Mouse (Mus musculus) kidney, postnatal 10 days (tissue): ENCODE data around the gene Zscan22.
"Not testable (repeated sequence)": the region's sequence is repeated elsewhere in the genome, so short reads cannot be mapped to it uniquely, and the experiment has no call there.

Source experiments
- DNase-seq: peaks from one replicate; pipeline ENCODE4 v3.0.0; 2021; ENCODE audit warnings: mixed read lengths

The Zscan22 gene

GRCm38 (mm10) chr7:12897655-12898410 is at the start of gene Zscan22:
TSS of gene Zscan22 (plus strand) at chr7:12897815.
- peak; percentile 94 for DNase-seq

GRCm38 (mm10) chr7:12874301-12874700 is 23.3 kb upstream of the Zscan22 start:
- DNase-seq, result no peak

DNA sequence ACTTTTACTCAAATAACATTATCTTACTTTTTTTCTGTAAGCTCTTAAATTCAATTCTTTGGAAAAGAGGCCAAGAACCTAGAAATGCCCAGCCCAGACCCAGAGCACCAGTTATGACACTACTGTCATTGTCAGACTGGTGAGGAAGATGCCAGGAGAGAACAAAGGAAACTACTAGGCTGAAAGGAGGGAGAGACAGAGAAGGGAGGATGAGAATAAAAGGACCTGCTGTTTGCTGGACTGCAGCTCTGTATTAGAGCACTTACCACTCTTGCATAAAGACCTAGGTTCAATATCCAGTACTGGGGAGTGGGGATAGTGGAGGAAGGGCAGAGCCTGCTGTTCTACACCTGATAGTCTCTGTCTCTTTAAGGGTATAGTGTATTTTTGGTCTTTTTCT is 17.6 kb upstream of the Zscan22 start:
- no peak for DNase-seq

GRCm38 (mm10) chr7:12880497-12880896 is 17.1 kb upstream of the Zscan22 start:
- not testable (repeated sequence) for DNase-seq

DNA sequence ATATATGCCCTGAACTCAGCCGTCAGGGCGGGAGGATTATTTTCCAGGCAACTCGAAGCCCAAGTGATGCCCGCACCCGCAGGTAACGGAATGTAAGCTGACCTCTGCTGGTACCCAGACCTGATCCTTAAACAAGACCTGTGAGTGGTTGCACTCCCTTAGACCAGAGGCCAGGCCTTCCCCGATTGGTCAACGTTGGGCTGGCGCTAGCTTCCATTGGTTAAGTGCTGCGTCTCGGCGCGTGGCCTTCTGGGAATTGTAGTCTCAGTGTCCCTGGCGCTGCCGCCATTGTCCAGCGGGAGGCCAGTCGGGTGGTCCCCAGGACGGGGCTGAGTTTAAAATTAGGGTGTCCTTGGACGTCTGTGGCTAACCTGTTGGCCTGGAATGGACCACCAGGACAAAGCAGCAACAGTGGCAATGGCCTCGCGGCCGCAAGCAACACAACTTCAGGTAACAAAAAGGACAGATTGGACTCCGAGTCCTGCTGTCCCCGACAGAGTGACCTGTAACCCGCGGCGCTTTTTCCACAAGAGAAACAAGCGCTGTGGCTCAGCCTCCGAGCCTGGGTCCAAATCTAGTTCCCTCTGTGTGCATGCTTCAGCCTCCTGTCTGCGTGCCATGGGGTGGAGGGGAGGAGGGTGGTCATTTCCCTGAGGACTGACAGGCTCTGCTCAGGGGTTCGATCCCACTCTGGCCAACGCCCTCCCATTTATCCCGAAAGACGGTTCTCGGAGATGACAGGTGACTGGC is 16.5 kb upstream of the Zscan22 start, which contains the start of gene Zfp128:
Gene Zfp128 (plus strand): TSS at position 267 of the 750 bp plus-strand sequence.
- DNase-seq, result peak; percentile 96

DNA sequence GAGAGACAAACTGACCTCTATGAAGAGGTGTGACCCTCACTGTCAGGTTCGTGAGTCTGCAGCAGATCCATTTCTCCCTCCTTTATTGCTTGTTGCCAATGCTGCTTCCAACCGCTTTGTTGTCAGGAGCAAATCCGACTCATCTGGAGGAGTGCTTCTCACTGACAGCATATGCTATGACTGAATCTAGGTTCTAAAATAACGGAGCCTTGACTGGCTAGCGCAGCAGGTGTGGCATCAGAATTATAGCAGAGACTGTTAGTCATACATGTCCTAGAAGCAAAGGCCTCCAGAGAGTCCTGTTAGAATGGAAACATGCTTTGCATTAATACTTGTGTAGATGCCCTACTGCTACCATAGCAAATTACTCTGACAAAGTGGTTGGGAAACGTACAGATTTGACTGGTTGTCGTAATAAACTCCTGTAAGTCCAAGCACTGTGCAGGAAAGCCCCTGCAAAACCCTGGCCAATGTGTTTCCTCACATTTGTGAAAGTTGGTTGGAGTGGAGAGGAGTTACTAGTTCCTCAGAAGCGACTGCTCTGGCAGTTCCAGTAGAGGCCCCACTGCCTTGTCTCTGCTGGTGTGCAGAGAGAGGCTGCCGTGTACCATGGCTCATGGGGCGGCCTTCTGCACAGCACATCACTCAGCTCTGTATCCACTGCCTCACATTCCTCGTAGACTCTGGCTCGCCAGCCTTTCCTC is 10.9 kb upstream of the Zscan22 start:
- no peak for DNase-seq

DNA sequence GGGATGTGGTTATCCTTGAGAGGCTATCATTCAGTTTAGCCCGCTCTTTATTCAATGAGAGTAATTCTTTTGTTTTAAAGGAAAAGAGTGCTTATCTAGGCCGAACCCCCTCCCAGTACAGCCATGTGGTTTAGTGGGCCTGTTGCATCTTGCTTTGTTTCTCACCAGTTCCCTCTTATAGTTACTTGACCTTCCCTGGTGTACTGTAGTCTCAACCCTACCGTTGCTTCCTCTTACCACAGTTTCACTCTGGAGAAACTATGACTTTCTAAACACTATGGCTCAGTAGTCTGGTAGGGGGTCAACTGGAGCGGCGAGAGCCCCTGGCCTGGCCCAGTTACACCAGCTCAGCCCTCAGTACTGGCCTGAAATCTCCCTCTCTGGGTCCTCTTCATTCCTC is 10.0 kb upstream of the Zscan22 start:
- no peak for DNase-seq

DNA sequence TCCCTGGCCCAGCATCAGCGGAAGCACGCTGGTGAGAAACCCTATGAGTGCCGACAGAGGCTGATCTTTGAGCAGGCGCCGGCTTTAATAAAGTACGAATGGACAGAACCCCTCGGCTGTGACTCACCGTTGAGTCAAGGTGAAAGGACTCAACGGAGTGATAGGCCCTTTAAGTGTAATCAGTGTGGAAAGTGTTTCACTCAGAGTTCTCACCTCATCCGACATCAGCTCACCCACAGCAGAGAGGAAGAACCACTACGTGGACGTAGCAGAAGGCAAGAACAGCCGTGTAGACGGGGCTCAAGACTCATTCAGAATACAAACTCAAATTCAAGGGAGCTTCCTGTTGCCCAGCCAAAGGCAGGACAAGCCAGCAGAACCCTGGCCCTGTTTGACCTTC is 6.7 kb upstream of the Zscan22 start:
- no peak for DNase-seq

DNA sequence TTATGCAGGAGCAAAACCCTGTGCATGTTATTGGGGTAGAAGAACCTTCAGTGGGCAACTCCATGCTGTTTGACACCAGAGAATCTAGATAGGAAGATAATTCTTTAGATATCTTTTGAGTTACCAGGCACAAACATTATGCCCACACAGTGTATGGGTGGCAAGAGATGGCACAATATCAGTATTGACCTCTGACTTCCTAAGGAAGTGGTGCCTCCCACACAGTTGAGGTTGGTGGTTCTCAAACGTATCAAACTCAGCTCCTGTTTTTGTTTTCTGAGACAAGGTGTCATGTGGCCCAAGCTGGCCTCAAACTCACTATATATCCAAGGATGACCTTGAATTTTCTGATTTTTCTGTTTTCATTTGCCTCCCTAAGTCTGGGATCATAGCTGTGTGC is 6.3 kb upstream of the Zscan22 start:
- DNase-seq, result no peak

- no peak for DNase-seq
Observed at GRCm38 (mm10) chr7:12901517-12901916, 3.9 kb downstream of the Zscan22 start.

DNA sequence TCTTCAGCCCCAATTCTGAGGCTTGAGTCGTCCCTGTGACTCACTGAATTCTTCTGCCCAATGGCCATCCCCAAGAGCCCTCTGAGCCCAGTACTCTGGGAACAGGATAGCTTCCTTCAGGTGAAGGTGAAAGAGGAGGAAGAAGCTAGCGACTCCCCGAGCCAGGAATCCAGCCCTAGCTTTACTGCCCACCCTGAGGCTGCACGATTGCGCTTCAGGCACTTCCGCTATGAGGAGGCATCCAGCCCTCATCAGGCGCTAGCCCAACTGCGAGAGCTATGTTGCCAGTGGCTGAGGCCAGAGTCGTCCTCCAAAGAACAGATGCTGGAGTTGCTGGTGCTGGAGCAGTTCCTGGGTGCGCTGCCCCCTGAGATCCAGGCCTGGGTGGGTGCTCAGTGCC is 6.0 kb downstream of the Zscan22 start:
- no peak for DNase-seq

DNA sequence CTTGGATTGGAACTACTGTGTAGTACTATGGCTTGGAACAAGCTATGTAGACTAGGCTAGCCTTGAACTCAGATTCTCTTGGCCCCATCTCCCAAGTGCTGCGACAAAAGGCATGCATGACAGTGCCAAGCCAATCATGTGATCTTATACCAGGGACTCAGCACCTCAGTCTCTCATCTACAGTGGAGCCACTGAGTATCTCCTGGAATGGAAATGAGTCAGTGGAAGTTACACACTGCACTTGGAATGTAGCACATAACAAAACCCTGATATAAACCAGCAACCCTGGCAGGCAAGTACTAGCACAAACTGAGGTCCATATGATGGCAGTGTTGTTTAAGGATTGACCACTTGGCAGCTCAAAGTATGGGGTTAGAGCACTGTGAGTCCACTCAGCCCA is 7.5 kb downstream of the Zscan22 start:
- DNase-seq, result no peak

GRCm38 (mm10) chr7:12909498-12909962 is 11.9 kb downstream of the Zscan22 start:
- DNase-seq, result peak; percentile 87

- DNase-seq, result peak; percentile 73
Observed at GRCm38 (mm10) chr7:12910181-12910668, 12.6 kb downstream of the Zscan22 start.

DNA sequence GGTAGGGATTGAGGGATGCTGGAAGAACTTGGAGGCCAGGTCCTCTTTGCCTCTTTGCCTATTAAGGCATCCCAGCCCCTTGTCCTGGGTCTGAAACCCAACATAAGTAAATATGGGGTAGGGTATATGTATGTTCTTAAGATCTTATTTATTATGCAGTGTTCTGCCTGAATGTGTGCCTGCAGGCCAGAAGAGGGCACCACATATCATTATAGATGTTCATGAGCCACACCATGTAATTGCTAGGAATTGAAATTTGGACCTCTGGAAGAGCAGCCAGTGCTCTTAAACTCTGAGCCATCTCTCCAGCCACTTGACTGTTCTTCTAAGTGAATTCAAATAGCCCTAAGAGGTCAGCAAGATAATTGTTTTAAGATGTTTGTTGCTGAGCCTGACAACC is 15.9 kb downstream of the Zscan22 start:
- peak; percentile 13 for DNase-seq

DNA sequence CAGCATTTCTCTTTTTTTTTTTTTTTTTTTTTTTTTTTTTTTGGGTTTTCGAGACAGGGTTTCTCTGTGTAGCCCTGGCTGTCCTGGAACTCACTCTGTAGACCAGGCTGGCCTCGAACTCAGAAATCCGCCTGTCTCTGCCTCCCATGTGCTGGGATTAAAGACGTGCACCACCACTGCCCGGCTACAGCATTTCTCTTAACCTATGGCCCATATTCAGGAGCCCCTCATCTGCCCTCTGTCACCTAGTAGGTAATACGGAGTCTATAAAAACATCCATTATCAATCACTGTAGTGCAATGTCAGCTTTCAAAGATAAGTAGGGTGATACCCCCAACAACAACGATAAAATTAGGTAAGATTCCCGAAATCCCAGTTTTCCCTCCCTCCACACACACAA is 22.9 kb downstream of the Zscan22 start:
- not testable (repeated sequence) for DNase-seq

DNA sequence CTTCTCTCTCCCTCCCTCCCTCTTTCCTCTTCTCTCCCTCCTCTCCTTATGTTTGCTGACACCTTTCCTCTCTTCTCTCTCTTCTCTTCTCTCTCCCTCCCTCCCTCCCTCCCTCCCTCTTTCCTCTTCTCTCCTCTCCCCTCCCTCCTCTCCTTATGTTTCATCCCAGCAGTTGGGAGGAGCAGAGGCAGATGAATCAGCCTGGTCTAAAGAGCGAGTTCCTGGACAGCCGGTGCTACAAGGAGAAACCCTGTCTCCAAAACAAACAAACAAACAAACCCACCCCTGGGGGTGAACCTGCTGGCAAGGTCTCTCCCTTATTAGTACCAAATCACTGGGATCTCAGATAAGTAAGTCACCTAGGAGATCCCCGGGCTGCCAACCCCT is 23.7 kb downstream of the Zscan22 start:
- no peak for DNase-seq

DNA sequence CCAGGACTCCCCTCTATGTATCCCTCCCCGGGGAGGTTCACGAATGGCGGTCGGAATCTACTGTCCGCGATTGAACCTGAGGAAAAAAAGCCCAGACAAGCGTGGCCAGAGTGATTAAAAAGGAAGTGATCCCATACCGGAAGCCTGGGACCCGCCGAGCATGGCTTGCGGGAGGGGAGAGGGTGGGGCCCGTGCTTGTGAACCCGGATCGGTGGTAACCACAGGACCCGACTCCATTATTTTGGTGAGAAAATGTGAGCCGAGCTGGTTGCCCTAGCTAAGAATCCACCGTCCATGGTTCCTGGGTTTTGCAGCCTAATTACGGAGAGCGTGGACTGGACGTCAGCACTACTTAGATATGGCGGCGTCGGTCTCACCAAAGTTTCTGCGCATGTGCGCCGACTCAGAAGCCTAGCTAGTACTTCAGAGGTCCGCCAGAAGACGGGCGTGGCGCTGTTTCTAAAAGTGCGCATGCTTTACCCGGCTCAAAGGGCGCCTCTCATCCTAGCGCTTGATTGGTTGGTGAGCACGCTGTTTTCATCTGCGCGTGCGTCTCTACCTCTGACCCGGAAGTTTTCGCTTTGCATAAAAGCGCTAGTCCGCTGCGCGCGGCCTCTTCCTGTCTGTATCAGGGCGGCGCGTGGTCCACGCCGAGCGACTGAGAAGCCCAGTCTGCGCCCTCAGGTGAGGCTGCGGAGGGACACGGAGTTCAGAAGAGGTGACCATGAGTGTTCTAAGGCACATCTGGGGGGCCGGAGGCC is 24.3 kb downstream of the Zscan22 start, which contains the start of gene Rps5:
Gene Rps5 (plus strand): TSS at position 586 of the 761 bp plus-strand sequence.
- DNase-seq, result peak; percentile 99

DNA sequence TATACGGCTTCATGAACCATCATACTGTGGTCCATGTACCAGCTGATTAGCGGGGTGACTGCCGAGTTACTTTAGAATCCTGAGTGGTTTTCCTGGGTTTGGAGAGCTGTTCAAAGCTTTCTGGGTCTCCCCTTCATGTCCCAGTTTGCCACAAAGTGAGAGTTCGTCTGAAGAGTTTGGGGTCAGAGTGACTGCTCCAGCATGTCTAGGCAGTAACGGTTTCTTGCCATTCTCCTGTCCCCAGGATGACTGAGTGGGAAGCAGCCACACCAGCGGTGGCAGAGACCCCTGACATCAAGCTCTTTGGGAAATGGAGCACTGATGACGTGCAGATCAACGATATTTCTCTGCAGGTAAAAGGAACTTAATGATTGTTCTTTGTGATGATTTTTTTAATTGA is 25.1 kb downstream of the Zscan22 start:
- no peak for DNase-seq

DNA sequence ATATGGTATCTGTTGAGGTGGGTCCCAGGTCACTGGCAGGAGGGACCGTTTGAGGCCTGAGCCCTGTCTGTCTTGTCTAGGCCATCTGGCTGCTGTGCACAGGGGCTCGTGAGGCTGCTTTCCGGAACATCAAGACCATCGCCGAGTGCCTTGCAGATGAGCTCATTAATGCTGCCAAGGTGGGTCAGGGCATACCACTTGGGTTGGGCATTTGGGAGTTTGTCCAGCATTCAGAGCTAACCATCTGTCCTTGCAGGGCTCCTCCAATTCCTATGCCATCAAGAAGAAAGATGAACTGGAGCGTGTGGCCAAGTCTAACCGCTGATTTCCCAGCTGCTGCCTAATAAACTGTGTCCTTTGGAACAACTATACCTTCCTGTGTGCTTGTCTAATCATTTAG is 28.7 kb downstream of the Zscan22 start:
- DNase-seq, result no peak

DNA sequence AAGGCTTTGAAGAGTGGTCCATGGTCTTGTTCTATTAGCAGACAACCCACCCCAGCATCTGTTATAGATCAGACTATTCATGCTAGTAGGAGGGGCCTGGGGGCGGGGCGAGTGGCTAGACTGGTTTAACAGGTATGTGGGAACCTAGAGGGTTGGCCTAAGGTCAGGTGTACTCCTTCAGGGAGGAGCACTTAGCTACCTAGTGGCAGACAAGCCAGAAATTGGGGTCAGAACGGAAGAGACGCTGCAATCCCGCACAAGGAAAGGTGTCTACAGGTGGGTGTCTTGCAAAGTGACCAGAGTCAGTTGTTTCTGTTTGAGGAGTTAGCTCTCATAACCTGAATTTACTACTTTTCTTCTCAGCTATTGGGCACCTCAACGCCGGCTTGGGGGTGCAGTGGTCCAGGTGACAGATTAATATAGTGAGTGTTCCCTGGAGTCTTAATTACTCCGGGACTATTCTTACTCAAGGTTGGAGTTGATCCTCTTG is 29.6 kb downstream of the Zscan22 start, which contains the start of gene Rnf225:
Gene Rnf225 (plus strand): TSS at position 226 of the 490 bp plus-strand sequence.
- peak; percentile 70 for DNase-seq
